Mouse (Mus musculus) layer of hippocampus, postnatal 25 days (tissue): ENCODE results near the gene Klhl32. TPM values are rescaled to one million over a fixed set of nuclear protein-coding genes. Genes with fewer than 3 reads are reported as not detected.
A peak's percentile ranks its signal among the peaks of the same experiment; 100 is the strongest.
"Not testable (repeated sequence)": the region's sequence is repeated elsewhere in the genome, so short reads cannot be mapped to it uniquely, and the experiment has no call there.

Experiments used
- DNase-seq, 2 experiments: peaks; one replicate each; pipeline ENCODE4 v3.0.0; 2022; ENCODE audit warnings: mixed read lengths in 2 of 2, low spot score in 1 of 2; ENCODE audit errors: extremely low spot score in 1 of 2
- total RNA-seq, 2 experiments: library from RNA; stranded (reverse); gene quantifications; 2 replicates each; pipeline ENCODE4 v1.2.3; 2021

Klhl32 gene
- total RNA-seq: 10 to 100 TPM; 14.7 to 18.1 TPM

- peak; percentile 71 to 80 for DNase-seq
These were observed at the start of gene Klhl32 for GRCm38 (mm10) chr4:24850401-24851325. TSS of gene Klhl32 (minus strand) at chr4:24851124.

DNA sequence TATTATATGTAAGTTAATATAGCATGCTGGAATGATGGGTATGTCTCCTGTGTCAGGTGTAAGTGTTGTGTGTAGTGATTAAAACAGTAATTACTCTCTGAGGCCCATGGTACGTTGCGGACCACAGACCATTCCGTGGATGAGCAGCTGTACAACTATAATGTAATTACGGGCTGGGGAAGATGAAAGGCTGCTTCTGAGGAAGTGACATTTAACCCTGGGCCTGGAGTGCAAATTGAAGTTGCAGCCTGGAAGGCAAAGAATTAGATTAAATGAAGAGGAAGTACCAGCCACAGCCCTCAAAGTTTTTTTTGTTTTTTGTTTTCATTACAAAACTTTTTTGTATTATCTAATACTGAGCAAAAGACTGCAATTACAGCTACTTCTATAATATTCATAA lies 48.2 kb upstream of the Klhl32 start:
- no peak for DNase-seq

DNA sequence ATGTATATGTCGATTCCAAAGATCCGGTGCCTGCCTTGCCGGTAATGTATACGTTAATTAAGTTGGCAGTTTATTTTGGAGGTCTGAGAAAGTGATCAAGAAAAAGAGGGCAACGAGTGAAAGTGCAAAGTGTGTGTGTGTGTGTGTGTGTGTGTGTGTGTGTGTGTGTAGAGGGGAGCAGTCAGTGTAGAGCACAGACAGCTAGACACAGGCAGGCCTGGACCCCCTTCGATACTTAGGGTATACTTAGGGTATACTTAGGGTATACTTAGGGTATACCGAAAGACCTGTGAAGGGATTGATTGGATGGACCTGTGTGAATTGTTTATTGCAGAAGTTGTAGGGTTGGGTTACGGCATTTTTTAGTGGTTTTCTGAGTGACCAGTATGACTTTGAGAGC lies 47.7 kb upstream of the Klhl32 start:
- DNase-seq: no peak

DNA sequence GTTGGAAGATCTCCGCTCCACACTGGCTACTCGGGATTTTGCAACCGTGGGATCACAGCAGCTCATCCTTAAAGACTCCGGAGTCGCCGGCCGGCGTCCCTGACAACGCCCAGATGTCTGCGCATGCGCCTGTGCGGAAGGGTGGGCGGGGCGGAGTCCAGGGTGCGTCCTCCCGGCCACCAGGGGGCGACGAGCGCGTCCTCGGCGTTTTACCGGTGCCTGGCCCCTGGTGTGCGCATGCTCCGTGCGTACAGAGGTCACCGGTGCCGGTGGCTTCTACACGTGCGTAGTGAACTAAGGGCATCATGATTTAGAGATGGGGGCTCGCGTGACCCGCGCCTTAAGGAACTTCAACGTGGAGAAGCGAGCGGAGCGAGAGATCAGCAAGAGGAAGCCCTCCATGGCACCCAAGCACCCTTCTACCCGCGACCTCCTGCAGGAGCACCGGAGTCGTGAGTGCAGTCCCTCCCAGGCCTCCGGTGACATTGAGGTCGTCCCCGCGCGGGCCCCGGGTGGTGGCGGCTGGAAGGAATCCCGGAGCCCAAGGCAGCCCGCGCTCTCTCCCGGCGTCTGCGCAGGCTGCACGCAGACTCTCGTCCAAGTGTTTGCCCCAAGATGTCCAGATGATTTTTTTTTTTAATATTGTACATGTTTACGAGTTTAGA lies 47.1 kb upstream of the Klhl32 start, which contains the start of gene Ndufaf4:
TSS of gene Ndufaf4 (plus strand) at position 233 of the 665 bp plus-strand sequence.
- DNase-seq: peak; percentile 100

- DNase-seq: no peak
These were observed 46.4 kb upstream of the Klhl32 start for GRCm38 (mm10) chr4:24897351-24897750.

DNA sequence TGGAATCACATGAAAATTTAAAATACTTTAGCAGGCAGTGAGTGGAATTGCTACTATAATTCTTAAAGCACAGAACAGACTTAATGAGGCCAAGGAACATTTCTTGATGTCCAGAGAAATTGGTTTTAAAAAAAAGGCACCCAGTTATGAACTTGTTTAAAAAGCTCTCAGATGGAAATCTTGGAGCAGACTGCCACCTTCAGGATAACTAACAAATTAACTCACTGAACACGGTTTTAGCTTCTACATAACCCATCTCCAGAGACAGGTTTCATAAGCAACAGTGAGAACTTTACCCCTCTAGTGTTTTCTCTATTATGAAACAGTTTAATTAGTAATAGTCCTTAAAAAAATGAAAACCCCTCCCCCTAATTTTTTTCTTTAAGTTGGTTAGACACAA lies 45.9 kb upstream of the Klhl32 start:
- no peak for DNase-seq

DNA sequence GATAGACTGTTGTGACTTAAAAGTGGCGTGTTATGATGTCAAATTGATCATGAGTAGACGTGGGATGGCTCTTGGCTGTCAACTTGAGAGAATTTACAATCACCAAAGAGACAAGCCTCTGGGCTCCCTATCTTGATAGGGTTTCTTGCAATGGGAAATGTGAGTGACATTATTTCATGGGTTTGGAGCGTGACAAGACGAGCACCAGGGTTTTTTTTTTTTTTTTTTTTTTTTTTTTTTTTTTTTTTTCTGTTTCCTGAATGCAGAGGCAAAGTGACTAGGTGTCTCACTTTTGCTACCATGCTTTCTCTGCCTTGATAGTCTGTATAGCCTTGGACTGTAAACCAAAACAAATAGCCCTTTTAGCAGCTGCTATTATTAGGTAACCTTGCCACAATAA lies 43.7 kb upstream of the Klhl32 start:
- DNase-seq: no peak

GRCm38 (mm10) chr4:24892293-24892692 lies 41.4 kb upstream of the Klhl32 start:
- not testable (repeated sequence) for DNase-seq

DNA sequence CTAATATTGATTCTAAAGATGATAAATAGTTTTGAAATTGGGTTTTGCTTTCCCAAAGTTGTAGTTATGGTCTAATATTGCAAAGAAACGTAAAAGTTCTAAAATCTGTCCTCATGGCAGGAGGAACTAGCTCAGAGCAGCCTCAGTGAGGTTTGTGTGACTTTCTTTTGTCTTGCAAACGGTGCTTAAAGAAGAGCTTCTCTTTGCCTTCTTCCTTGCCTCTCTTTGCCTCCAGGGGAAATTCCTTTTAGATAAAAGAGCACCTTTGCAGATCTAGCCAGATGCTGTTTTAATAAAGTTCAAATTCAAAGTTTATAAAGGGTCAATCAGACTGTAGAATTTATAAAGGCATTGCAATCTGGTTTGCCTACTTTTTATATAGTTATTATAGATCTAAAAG lies 38.5 kb upstream of the Klhl32 start:
- DNase-seq: not testable (repeated sequence)

DNA sequence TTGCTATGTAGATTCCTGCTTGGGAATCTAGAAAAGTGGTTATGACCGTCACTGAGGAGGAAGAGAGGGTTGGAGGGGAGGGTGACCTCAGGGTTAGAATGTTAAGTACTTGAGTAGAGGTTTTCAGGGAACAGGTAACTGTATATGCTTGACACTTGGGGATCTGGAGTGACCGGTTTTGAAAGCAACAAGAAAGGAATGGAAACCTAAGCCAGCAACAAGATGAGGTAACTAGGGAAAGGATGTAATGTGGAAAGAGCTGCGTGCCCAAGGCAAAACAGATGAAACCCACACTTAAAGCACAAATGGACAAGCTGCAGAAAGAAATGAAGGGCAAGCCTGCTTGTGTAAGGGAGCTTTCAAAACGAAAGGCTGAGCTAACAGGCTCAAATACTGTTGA lies 18.3 kb upstream of the Klhl32 start:
- DNase-seq: no peak

DNA sequence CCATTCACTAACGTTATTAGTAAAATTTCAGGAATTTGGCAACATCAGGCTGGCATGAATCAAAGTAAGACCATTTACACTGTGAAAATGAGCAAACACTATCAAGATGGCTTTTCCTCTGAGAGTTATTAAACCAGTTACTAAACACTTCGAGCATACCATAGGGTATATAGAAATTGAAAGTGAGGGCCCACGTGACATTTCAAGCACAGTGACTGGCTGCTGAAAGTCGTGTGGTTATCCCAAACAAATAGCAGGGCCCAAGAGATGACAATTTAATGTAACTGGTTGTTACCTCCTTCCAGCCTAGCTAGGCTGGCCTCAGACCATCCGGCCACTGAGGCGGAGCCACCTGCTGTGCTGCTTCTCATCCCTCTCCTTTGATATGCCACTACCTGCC lies 14.8 kb upstream of the Klhl32 start:
- DNase-seq: no peak

- no peak for DNase-seq
These were observed 3.5 kb downstream of the Klhl32 start for GRCm38 (mm10) chr4:24847406-24847805.

GRCm38 (mm10) chr4:24845546-24845945 lies 5.4 kb downstream of the Klhl32 start:
- DNase-seq: no peak

GRCm38 (mm10) chr4:24838567-24838966 lies 12.4 kb downstream of the Klhl32 start:
- DNase-seq: no peak

GRCm38 (mm10) chr4:24835555-24835954 lies 15.4 kb downstream of the Klhl32 start:
- no peak for DNase-seq

DNA sequence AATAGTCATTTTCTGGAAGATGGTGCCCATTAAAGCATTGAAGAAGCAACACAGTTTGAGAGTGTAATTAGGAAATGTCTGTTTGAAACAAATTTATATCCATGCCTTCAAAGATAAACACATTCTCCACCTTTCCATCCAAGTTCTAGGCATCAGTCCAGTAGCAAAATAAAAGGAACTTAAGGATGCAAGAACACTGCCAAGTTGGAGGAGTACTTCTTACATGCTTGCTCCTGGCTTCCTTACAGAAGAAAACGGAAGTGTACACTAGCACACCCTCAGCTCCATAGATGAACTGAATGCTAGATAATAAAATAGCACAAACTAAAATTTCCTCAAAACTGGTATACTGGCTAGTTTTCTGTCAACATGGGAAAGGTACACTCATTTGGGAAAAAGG lies 42.6 kb downstream of the Klhl32 start:
- DNase-seq: no peak

DNA sequence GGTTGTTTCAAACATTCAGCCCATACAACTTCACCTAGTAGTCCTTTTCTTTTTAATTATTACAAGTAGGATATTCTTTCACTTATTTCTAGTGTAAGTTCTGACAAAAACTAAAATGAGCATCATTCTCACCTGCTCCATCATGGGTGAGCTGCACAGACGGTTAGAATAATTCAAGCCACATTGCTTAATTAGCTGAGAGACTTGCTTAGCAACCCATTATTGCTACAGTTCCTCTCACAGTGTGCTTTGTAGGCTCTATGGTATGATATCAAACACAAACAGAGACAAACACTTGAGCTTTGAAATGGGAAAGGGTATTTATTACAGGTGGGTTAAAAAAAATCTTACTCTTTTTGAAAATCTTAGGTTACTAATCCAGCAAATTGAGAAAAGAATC lies 49.0 kb downstream of the Klhl32 start:
- DNase-seq: no peak

DNA sequence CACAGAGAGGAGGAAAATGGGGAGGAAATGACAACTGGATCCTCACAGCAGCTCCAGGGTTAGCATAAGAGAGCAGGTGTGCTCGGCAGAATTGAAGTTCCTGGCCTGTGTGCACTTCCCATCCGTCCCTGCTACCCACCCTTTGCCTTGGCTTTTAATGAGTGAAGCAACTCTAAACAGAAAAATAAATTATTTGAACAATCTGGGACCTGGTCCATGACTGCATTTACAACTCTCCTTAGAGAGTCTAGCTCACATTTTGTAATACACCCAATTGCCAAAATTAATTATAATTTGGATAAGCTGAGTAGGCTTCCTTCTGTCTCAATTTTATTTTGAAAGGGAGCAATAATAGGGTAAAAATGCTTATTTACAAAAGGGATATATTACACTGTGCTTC lies 49.6 kb downstream of the Klhl32 start:
- no peak for DNase-seq

DNA sequence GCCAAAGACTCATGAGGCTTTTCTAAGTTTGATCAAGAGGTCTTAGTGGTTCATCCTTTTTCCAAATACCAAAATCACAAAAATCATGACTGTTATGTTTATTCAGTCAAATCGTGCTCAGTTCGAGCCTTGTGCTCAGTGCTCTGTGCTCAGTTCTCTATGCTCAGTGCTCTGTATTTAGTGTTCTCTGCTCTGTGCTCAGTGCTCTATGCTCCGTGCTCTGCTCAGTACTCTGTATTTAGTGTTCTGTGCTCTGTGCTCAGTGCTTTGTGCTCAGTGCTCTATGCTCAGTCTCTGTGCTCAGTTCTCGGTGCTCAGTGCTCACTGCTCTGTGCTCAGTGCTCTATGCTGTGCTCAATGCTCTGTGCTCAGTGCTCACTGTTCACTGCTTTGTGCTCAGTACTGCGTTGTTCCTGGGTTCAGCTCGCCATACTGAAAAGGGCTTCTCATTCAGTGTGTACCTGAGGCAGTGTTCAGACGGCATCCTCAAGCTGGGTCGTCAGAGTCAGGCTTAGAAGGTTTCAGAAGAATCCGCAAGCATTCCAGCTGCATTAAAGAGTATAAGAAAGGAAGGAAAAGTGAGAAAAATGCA lies 50.5 kb downstream of the Klhl32 start:
- no peak for DNase-seq

- DNase-seq: no peak
These were observed 51.9 kb downstream of the Klhl32 start for GRCm38 (mm10) chr4:24799037-24799436.

DNA sequence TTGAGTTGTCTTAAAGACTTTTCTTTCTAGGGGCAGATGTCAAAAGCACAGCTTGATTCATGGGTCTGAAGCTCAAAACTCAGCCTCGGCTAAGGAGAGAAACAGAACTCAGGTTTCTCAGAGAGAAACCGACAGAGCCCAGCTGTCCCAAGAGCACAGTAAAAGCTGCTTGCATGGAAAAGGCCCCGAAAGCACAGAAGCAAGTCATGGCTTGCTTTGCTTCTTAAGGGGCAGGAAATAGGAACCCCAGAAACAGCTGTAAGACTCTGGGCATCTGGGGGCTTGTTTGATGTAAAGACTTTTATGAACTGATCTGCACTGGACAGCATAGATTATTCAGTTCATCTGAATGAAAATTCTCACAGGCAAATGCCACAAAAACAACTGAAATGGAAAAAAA lies 53.1 kb downstream of the Klhl32 start:
- DNase-seq: no peak
